Mouse (Mus musculus) bone marrow, adult 2 months (tissue): Measurements from ENCODE around the gene Mindy2.
A peak's percentile ranks its signal among the peaks of the same experiment; 100 is the strongest.

Experiments used
- CTCF ChIP-seq: fragments of 200-500 bp; IDR thresholded peaks from 2 replicates; pipeline ENCODE4 v1.5.1; 2011; ENCODE audit warnings: low read length, control low read depth; ENCODE audit not compliant: control insufficient read depth, insufficient read depth
- POLR2A ChIP-seq: fragments of 200-500 bp; IDR thresholded peaks from 2 replicates; pipeline ENCODE4 v1.6.1; 2011; ENCODE audit warnings: low read depth, mild to moderate bottlenecking, control low read depth, low read length, borderline replicate concordance; ENCODE audit not compliant: control insufficient read depth

GRCm38 (mm10) chr9:70678682-70679131 is 21.7 kb upstream of the Mindy2 start, which contains the start of gene Adam10:
- TF ChIP-seq POLR2A, result peak; percentile 99
- TF ChIP-seq CTCF, result no peak
